Mouse (Mus musculus) liver, embryonic 14.5 days (tissue): Measurements from ENCODE around the gene Isoc2a. TPM values are rescaled to one million over a fixed set of nuclear protein-coding genes. Genes with fewer than 3 reads are reported as not detected.

Experiments
- ATAC-seq: fragments of 200-750 bp; cut with Nextera tagmentation; 2 replicates; pipeline ENCODE4 v1.8.0; 2017; ENCODE audit warnings: moderate number of reproducible peaks, mild to moderate bottlenecking, moderate library complexity; ENCODE audit not compliant: insufficient read depth
- DNase-seq, 3 experiments: peaks; one replicate each; pipeline ENCODE4 v3.0.0-alpha.2; 2012 to 2013; ENCODE audit warnings: low read depth in 3 of 3, low spot score in 3 of 3
- H3K27ac ChIP-seq: fragments of 300-500 bp; sonication (generic); 2 replicates; pipeline ENCODE4 v1.5.1; 2014; ENCODE audit warnings: moderate library complexity, mild to moderate bottlenecking, control low read depth, inconsistent platforms
- H3K27me3 ChIP-seq: fragments of 300-500 bp; sonication (generic); 2 replicates; pipeline ENCODE4 v1.6.1; 2014; ENCODE audit warnings: mild to moderate bottlenecking, low read length, moderate library complexity; ENCODE audit not compliant: control insufficient read depth, insufficient read depth
- H3K36me3 ChIP-seq: fragments of 300-500 bp; sonication (generic); replicated peaks from 2 replicates; pipeline ENCODE4 v1.6.1; 2014; ENCODE audit warnings: low read depth; ENCODE audit not compliant: control insufficient read depth, insufficient read depth
- H3K4me1 ChIP-seq, 2 experiments: fragments of 200-500 bp in 1 of 2; fragments of 300-500 bp in 1 of 2; sonication (generic) in 1 of 2; replicated peaks; 2 replicates each; pipeline ENCODE4 v1.6.1; 2012 to 2014; ENCODE audit warnings: antibody characterized with exemption in 1 of 2, inconsistent platforms in 1 of 2, low read length in 1 of 2; ENCODE audit not compliant: control insufficient read depth in 2 of 2, insufficient read depth in 2 of 2
- H3K4me2 ChIP-seq: fragments of 300-500 bp; sonication (generic); 2 replicates; pipeline ENCODE4 v1.6.1; 2014; ENCODE audit warnings: low read depth, mild to moderate bottlenecking, control low read depth, moderate library complexity
- H3K4me3 ChIP-seq, 2 experiments: fragments of 200-500 bp in 1 of 2; fragments of 300-500 bp in 1 of 2; sonication (generic) in 1 of 2; 2 replicates each; pipeline ENCODE4 v1.5.1; 2012 to 2014; ENCODE audit warnings: low read depth in 2 of 2, low read length in 2 of 2, mild to moderate bottlenecking in 2 of 2, control low read depth in 1 of 2, inconsistent platforms in 1 of 2, moderate library complexity in 1 of 2; ENCODE audit not compliant: insufficient read depth in 1 of 2
- H3K9ac ChIP-seq: fragments of 300-500 bp; sonication (generic); replicated peaks from 2 replicates; pipeline ENCODE4 v1.6.1; 2014; ENCODE audit warnings: mild to moderate bottlenecking, control low read depth, moderate library complexity
- H3K9me3 ChIP-seq: fragments of 300-500 bp; sonication (generic); 2 replicates; pipeline ENCODE4 v1.6.1; 2016; ENCODE audit warnings: low read length, mixed read lengths; ENCODE audit not compliant: control insufficient read depth
- CTCF ChIP-seq: IDR thresholded peaks from 2 replicates; pipeline ENCODE4 v1.5.1; 2016; ENCODE audit warnings: antibody characterized with exemption, low read depth, control low read depth
- EP300 ChIP-seq: IDR thresholded peaks from 2 replicates; pipeline ENCODE4 v1.6.1; 2016; ENCODE audit warnings: antibody characterized with exemption, low read depth
- WGBS: fragments of 180-500 bp; shearing (Covaris S2); extraction: QIAGEN DNeasy Blood & Tissue Kit; methylation state at CpG from one replicate; pipeline ENCODE4 v1.1.7; 2014; ENCODE audit not compliant: insufficient replicate concordance; 5-methylcytosine and 5-hydroxymethylcytosine counted together
- polyA plus RNA-seq, 2 experiments: library from polyadenylated mRNA; depleted of rRNA in 1 of 2; stranded (reverse) in 1 of 2; unstranded in 1 of 2; fragments of >200 nt; fragmentation: Nextera tagmentation in 1 of 2; extraction: Ambion mirVana in 1 of 2; gene quantifications; 2 replicates each; pipeline versions ENCODE4 v1.2.1 to v1.2.3; 2012 to 2014

Gene Isoc2a
- polyA plus RNA-seq, 2 experiments: 0.56 to 6.7 TPM

DNA sequence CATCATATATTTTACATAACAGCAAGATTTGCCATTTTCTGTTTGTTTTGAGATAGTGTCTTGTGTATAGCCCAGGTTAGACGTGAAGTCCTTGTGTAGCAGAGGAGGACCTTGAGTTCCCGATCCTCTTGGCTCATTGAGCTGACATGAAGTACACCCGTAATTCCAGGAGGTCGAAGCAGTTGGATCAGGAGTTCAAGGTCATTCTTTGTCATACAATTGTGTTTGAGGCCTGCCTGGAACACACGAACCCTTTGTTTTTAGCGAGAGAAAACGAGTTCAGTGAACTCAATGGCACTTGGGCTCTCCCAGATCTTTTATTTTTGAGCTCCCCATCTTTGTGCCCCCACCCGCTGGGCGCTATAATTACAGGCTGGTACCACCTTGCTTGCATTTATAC is 25.5 kb downstream of the Isoc2a start:
- no peaks in the 10 kb centered on the region for H3K27me3 ChIP-seq
- no peak overlapping the region for H3K4me2 ChIP-seq
- no peaks in the 10 kb centered on the region for H3K9me3 ChIP-seq
- DNase-seq (no peak), ATAC-seq (no peak)
- WGBS: 59% methylated on average over 9 of the region's 9 CpGs
- no peak overlapping the region for H3K9ac ChIP-seq
- H3K36me3 ChIP-seq: no peaks in the 10 kb centered on the region
- no peak overlapping the region for H3K27ac ChIP-seq
- no peak overlapping the region for H3K4me3 ChIP-seq
- H3K4me1 ChIP-seq: peaks cover 10 to 15% of the 10 kb centered on the region in 2 experiments
- TF ChIP-seq CTCF (no peak), EP300 (no peak)

DNA sequence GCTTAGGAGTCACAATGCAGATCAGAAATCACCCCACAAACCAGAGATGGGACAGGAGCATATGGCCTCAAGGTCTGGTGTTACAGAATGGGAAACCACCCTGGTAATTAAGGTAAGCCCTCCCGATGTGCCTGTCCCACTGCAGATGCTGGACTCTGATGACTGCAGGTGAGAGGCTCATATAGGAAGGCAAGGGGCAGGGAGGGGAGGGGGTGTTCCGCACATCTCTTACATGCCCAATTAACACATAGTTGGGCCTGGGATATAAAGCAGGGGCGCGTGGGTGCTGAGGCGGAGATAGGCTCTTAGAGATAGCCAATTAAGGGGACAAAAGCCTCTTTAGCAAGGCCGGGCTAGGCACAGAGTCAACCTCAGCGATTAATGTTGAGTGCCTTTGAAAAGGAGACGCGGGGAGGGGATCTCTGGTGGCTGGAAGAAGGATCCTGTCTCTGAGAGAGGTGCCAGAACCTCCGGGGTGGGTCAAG is 29.6 kb downstream of the Isoc2a start, which contains the start of gene Gm36210:
TSS of gene Gm36210 (minus strand) at position 51 of the 485 bp plus-strand sequence.
- Histone ChIP-seq H3K9ac (no peak within 1 kb of the TSS), H3K4me1 (no peaks in the 10 kb centered on the region), H3K27ac (no peak within 1 kb of the TSS), H3K27me3 (no peaks in the 10 kb centered on the region), H3K4me3 (no peak within 1 kb of the TSS), H3K9me3 (no peaks in the 10 kb centered on the region), H3K4me2 (no peak within 1 kb of the TSS), H3K36me3 (no peaks in the 10 kb centered on the region)
- no peak for ATAC-seq
- no peak for DNase-seq
- TF ChIP-seq CTCF: no peak
- no peak for TF ChIP-seq EP300
- WGBS: 68% methylated on average over 10 of the region's 10 CpGs

DNA sequence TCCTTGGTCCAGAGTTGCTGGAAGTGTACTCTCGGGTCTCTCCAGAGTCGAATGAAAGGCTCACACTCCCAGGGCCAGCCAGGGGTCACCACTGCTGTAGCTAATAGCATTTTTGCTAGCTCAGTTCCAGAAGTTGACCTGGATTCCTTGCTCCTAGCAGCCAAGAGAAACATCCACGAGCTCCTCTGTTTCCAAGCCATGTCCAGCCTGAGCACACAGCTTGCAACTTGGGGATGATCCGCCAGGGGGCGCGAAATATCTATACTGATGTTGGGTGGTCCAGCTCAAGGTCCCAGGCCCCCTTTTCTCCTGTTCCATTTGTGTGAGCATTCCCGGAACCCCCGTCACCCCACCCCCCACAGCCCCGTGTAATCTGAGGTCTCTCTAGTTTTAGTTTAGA is 34.6 kb downstream of the Isoc2a start:
- H3K4me1 ChIP-seq: peaks cover 8 to 12% of the 10 kb centered on the region in 2 experiments
- 35% methylated on average over 9 of the region's 9 CpGs for WGBS
- H3K9ac ChIP-seq: no peak overlapping the region
- peak; percentile 71 for TF ChIP-seq CTCF
- TF ChIP-seq EP300: no peak
- H3K36me3 ChIP-seq: no peaks in the 10 kb centered on the region
- DNase-seq (no peak), ATAC-seq (no peak)
- H3K4me3 ChIP-seq: no peak overlapping the region
- H3K9me3 ChIP-seq: no peaks in the 10 kb centered on the region
- no peaks in the 10 kb centered on the region for H3K27me3 ChIP-seq
- no peak overlapping the region for H3K27ac ChIP-seq
- H3K4me2 ChIP-seq: no peak overlapping the region

DNA sequence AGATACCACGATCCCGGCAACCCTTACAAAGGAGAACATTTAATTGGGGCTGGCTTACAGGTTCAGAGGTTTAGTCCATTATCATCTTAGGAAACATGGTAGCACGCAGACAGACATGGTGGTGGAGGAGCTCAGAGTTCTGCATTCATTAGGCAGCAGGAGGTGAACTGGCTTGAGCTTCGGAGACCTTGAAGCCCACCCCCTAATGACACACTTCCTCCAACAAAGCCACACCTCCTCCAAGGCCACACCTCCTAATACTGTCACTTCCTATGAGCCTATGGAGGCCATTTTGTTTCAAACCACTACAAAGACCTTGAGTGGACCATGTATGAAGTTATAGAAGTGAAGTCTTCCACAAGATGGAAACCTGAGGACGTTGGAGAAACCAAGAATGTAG is 35.3 kb downstream of the Isoc2a start:
- Histone ChIP-seq H3K27me3 (no peaks in the 10 kb centered on the region), H3K4me1 (peaks cover 8 to 14% of the 10 kb centered on the region in 2 experiments), H3K9ac (no peak overlapping the region), H3K27ac (no peak overlapping the region), H3K4me3 (no peak overlapping the region), H3K4me2 (no peak overlapping the region), H3K36me3 (no peaks in the 10 kb centered on the region), H3K9me3 (no peaks in the 10 kb centered on the region)
- WGBS: 50% methylated on average over 5 of the region's 5 CpGs
- ATAC-seq (no peak), DNase-seq (no peak)
- no peak for TF ChIP-seq EP300
- no peak for TF ChIP-seq CTCF

DNA sequence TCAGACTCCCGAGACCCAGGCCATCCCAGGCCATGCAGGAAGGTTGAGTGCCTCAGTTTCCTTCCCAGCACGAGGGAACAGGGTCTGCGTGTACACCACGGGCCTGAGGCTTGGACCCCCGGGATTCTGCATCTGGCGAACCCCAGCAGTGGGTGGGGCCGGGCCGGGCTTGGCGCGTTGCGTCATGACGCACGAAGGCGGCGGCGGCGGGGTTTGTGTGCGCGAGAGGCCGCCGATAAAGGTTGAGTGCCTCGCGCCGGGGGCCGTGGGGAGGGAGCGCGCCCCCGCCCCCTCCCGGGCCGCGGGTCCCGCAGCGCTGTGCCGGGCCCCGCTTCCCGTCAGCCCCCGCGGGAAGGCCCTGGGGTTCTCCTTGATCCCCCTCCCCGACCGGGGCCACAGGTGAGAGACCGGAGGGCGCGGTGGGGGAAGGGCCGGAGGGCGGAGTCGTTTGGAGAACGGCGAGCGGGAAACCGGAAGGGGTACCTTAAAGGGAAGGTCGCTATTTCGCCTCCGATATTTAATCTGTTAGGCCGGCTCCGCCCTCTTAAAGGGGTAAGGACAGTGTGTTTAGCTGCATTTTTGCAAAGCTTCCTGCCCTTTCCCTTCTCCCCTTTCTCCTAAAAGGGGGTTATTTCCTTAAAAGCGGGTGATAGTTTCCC is 38.2 kb downstream of the Isoc2a start, which contains the start of gene Zfp628:
TSS of gene Zfp628 (plus strand) at position 211 of the 659 bp plus-strand sequence.
- H3K4me1 ChIP-seq: peaks cover 8 to 14% of the 10 kb centered on the region in 2 experiments
- no peak for TF ChIP-seq EP300
- TF ChIP-seq CTCF: no peak
- ATAC-seq (peak; percentile 89), DNase-seq (peak; percentile 86 to 89 (median 87))
- peaks cover 12% of the 10 kb centered on the region; the same call in 1 of the 2 replicates for H3K36me3 ChIP-seq
- WGBS: under 1% methylated on average over 54 of the region's 56 CpGs
- peak within 1 kb of the TSS; percentile 77 for H3K4me2 ChIP-seq
- H3K9ac ChIP-seq: peak within 1 kb of the TSS; percentile 69
- H3K4me3 ChIP-seq: peak within 1 kb of the TSS; percentile 72 to 100
- peak within 1 kb of the TSS; percentile 78 for H3K27ac ChIP-seq
- H3K9me3 ChIP-seq: no peaks in the 10 kb centered on the region
- no peaks in the 10 kb centered on the region for H3K27me3 ChIP-seq
